Mouse (Mus musculus): Measurements from ENCODE around the gene Tldc2. TPM values are rescaled to one million over a fixed set of nuclear protein-coding genes. Genes with fewer than 3 reads are reported as not detected.

Gene Tldc2
- total RNA-seq, 2 experiments from 2014 or later = not detected

DNA sequence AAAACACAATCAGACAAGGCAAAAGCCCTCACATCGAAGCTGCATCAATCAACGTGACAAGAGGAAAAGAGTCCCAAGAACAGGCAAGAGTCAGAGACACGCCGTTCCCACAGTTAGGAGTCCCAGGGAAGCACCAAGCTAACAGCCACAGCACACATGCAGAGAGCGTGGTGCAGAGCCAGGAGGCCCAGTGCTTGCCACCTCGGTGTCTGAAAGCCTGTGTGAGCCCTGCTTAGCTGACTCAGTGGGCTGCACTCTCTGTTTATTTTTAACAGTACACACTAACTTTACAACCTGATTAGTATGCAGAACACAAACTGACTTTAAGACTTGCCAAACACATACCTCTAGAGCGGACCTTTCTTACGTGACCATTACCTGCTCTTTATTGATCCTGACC lies 17.6 kb downstream of the Tldc2 start:
- intact Hi-C loops (cut with DNase I) = no loop called here
- DNase-seq (ENCODE audit: low spot score) = no peak

DNA sequence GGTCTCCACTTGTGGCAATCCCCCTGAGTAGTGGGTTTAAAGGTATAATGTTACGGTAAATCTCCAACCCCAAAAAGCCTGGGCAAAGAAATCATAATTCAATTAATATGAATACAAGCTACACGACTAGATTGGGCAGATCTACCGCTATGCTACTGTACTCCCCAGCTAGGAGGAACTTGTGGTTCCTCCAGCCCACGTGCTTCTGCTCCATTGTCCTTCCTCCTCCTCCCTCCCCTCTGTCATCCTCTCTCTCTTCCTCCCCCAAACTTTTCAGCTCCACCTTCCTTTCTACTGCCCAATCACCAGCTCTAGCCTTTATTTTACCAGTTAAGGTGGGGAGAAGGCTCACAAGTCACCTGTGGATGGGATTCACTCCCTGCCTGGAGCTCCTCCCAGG lies 21.4 kb downstream of the Tldc2 start:
- DNase-seq (ENCODE audit: low spot score) = no peak
- intact Hi-C loops (cut with DNase I) = no loop called here

DNA sequence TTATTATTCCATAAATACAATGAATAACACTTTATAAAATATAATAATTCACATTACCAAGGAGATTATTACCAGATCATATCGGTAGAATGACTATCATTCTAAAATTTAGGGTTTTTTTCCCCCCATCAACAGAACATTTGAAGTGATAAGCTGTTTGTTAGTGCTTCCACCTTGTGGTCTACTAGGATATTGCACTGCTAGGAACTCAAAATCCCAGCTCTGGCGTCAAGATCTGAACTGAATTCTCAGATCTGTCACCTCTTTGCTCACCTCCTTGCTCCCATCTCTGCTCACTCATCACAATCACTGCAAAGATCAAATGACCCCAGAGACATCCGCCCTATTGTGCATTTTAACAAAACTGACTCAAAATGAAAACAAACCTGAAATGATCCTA lies 30.1 kb downstream of the Tldc2 start:
- intact Hi-C loops (cut with DNase I) = no loop called here
- DNase-seq (ENCODE audit: low spot score) = no peak

DNA sequence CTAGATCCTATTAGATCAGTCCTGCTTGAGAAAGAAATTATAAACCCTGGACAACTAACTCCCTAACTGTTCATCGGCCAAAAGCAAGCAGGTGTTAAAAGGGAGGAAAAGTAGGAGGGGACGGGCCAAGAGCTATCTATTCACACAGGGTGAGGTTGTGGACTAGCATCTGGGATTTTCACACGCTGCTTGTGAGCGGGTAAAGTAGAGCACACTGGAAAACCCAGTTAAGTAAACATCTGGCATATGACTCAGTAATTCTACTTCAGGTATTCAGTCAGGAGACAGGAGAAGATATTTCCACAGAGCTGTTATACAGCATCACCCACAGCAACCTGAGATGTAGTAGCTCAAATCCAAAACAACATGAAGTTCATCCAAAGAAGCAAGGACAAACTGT lies 31.7 kb downstream of the Tldc2 start:
- no peak for DNase-seq (ENCODE audit: low spot score)
- intact Hi-C loops (cut with DNase I) = no loop called here

DNA sequence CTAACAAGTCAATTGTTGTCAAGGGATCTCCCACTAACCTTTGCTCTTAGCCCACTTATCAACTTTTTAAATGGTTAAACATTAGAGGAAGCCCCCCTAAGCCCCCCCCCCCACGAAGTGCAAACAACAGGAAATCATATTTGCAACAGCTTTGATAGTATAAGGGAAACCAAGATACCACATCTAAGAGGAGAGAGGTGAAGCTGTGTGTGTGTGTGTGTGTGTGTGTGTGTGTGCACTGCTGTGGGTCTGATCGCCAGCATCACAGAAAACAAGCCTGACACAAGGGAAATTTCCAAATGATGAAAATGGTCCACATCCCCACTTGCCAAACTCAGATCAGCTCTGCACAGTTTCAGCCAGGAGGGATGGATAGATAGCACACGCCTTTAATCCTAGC lies 32.2 kb downstream of the Tldc2 start:
- no peak for DNase-seq (ENCODE audit: low spot score)
- intact Hi-C loops (cut with DNase I) = no loop called here

DNA sequence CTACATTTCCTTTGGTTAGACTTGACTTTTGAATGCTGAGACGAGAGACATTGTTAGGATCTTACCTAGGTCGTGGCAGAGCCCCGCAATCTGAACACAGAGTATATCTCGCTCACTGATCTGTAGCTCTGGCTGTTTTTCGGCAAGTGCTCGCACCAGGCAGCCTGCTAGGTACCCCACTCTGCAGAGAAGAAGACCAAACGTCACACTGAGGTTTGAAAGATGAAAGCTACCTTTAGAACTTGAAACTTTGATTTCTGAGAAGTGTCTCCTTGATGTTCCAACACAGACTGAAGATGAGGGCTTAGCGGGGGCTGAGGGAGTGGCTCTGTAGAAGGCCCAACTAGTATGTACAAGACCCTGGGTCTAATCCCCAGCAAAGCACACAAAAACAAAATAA lies 34.9 kb downstream of the Tldc2 start:
- intact Hi-C loops (cut with DNase I) = no loop called here
- DNase-seq (ENCODE audit: low spot score) = no peak

DNA sequence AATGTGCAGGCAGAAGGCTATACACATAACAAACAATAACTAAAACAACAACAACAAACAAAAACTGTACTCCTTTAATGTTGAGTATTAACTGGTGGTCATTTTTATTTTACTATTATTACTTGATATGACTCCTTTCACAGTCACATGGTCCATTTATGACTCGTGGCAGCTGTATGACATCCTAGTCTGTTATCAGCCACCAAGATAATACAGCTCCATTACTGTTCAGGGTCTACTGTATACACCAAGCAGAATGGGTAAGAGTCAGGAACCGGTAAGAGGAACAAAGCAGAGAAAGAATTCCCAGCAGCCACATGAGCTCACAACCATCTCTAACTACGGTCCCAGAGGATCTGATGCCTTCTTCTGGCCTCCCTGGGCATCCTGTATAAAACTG lies 38.4 kb downstream of the Tldc2 start:
- no peak for DNase-seq (ENCODE audit: low spot score)
- intact Hi-C loops (cut with DNase I) = no loop called here

DNA sequence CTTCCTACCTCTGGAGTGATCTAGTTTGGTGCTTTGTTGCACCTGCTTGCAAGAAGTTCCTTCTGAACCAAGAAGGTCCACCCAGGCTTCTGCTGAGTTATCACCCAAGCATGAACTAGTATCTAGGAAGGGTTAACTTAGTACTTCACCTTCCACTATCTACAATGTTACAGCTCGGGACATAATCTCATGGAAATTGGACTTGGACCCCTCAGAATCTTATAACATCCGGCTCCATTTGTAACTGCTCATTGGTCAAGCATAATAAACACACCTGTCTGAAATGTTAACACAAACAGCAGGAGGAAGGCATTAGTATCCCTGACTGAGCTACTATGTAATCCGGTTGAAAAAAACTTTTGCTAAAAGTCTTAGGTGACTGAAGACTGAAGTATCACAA lies 40.5 kb downstream of the Tldc2 start:
- intact Hi-C loops (cut with DNase I) = no loop called here
- no peak for DNase-seq (ENCODE audit: low spot score)

DNA sequence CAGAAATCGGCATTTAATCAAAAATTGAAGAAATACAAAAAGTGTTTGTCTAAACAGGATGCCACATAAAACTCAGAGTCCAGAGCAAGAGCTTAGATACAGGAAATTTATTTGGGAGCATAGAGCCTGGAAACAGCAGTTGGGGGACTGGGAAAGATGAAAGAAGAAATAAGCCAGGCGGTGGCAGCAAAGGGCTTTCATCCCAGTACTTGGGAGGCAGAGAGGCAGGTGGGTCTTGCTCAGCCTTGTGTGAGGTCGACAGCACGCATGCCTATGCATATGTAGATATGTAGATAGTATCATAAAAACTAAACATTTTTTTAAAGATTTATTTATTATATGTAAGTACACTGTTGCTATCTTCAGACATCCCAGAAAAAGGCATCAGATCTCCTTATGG lies 41.2 kb downstream of the Tldc2 start:
- intact Hi-C loops (cut with DNase I) = no loop called here
- DNase-seq (ENCODE audit: low spot score) = no peak

DNA sequence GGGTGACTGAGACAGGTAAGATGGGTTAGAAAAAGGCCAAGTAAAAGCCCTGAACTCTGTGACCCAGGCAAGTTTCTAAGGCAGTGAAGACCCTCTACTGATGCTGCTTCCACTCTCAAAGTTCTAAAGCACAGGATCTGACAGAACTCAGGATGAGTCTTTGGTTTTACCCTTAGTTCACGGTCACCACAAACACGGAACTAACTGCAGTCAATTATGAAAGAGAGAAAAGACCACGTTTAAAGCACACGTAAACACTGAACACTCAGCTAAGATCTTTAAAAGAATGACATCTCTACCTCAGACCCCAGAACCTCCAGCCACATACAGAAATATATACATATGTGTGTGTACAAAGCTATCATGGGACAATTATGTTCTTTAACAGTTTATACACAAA lies 42.2 kb downstream of the Tldc2 start:
- intact Hi-C loops (cut with DNase I) = no loop called here
- no peak for DNase-seq (ENCODE audit: low spot score)

DNA sequence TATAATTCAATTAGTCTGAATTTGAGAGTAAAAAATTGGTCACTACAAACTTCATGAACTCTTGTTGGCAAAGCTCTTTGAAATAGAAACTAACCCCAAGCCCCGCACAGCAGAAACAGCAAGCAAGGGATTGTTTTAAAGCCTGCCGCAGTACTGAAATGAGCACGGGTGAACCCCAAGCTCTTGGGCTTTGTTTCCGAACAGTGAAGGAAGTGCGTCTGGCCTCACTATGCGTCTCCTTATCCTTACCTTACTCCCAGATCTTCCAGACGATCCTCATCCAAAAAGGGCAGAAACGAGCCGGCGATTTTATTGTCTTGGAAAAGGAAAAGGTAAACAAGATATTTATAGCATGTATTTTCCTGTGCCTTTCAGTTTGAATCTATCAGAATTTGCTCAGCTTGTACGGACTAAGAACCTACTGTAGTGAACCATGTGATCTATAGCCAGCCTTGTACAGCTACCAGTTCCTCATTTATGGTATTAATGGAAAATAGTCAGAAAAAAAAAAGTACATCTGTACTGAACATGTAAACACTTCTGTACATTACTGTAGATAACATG lies 42.8 kb downstream of the Tldc2 start:
- DNase-seq (ENCODE audit: low spot score) = no peak
- intact Hi-C loops (cut with DNase I) = no loop called here

DNA sequence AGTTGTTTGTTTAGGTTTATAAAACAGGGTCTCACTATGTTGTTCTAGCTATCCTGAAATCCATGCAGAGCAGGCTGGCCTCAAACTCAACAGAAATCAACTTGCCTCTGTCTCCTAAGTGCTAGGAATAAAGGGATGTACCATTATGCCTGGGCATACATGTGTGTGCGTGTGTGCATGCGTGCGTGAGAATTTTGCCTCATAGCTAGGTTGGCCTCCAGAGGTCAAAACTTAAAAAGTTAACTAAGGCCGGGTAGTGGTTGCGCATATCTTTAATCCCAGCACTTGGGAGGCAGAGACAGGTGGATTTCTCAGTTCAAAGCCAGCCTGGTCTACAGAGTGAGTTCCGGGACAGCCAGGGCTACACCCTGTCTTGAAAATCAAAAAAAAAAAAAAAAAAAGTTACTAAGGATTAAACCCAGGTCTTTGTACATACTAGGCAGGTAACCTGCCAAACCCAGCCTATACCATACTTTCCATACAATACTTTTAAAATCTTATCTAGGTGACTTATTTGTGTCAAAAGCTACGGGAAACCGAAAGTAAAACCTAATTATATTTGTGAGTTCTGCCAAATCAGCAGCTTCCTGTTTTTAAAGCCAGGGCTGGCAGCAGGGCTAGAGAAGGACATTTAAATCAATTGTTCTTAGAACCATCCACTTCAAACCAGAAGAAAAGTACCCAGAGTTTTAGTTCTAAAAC lies 44.1 kb downstream of the Tldc2 start:
- intact Hi-C loops (cut with DNase I) = no loop called here
- no peak for DNase-seq (ENCODE audit: low spot score)

DNA sequence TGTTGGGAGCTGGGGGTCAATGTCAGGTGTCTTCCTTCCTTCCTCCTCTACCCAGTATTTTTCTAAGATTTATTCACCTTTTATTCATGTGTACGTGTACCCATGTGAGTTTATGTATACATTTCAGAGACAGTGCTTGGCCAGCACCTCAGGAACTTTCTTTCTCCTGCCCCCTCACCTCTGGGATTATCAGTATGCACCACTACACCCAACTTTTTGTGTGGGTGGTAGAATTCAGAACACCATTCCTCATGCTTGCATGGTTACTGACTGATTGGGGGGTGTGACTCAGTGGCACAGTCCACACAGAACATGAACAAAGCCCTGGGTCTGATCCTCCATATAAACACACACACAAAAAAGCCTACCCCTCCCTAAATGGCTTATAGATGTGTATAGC lies 45.2 kb downstream of the Tldc2 start:
- no peak for DNase-seq (ENCODE audit: low spot score)
- intact Hi-C loops (cut with DNase I) = loop anchor here (2.0 kb wide), 1 partner anchor 69 kb away; no protein-coding TSS in a partner anchor

DNA sequence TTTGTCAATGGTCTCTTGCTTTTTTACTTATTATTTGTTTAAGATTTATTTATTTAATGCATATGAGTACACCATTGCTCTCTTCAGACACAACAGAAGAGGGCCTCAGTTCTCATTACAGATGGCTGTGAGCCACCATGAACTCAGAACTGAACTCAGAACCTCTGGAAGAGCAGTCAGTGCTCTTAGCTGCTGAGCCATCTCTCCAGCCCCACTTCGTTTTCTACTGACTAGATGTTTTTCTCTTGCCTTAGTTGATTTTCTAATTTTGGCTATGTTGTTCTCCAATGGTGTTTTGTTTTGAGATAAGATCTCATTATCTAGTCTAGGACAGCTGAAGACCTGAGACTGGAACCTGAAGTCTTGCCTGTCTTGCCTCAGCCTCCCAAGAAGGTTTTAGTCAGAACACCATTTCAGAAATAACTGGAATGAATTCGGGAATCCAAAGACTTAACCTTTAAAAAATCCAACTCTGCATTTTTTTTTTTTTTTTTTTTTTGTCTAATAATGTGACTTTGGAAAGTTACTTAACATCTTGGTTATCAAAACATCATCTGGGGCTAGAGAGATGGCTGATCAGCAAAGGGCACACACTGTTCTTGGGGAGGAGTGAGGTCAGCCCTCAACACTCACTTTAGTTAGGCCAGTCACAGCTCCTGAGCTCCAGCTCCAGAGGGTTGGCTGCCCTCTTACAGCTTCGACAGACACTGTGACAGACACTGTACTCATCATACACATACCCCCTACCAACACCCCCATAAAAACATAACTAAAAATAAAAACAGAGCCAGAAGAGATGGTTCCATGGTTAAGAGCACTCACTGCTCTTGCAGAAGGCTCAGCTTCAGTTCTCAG lies 46.1 kb downstream of the Tldc2 start:
- DNase-seq (ENCODE audit: low spot score) = no peak

DNA sequence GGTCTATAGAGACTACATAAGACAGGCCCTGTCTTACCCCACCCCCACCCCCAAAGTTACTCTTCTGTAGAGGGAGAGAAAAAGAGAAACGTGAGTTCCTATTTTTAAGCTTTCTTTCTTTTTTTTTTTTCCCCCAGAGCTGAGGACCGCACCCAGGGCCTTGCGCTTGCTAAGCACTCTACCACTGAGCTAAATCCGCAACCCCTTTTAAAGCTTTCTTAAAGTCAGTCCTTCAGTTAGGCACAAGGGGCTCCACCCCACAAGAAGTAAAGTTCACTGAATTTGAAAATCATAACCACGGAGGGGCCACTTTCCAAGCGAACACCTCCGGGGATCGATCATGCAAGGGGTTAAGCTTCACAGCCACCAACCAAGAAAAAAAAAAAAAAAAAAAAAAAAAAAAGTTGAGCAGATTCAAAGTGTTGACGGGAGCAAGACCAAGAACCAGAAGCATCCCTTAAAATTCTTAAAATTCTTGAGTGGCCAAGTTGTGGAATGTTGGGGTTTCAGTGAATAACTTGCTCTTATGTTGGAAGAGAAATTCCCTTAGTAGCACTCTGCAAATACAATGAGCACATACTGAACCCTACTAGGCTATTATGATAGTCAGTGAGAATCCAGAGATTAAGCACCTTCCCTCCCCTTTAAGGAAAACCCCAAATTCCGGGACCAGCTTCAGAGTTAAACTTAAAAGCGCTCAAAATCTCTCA lies 47.1 kb downstream of the Tldc2 start:
- DNase-seq (ENCODE audit: low spot score) = no peak
- intact Hi-C loops (cut with DNase I) = loop anchor here (2.0 kb wide), 1 partner anchor 67 kb away; no protein-coding TSS in a partner anchor

More for the DNA sequence above, 46.1 kb downstream of the Tldc2 start:
- intact Hi-C loops (cut with DNase I) = loop anchor here (2.0 kb wide), 1 partner anchor 68 kb away; no protein-coding TSS in a partner anchor

DNA sequence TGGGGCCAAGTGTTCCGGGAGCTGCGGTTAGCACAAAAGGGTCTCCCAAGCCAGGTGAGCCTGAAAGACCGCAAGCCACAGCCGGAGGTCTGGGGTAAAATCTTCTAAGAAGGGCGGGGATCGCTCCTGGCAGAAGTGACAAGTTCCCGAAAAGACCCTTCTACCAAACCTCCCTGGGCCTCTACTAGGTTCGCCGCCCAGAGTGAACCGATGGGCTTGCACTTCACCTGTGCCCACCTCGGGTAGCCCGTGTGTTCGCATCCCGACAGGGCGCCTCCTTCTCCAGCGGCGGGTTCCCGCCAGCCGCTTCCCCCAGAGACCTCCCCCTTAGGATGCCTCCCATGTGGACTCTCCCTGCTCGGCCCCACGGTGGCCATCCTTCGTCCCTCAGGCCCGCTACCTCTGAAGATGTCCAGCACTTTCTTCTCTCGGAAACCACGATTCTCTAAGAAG lies 47.6 kb downstream of the Tldc2 start:
- no peak for DNase-seq (ENCODE audit: low spot score)
- intact Hi-C loops (cut with DNase I) = no loop called here

DNA sequence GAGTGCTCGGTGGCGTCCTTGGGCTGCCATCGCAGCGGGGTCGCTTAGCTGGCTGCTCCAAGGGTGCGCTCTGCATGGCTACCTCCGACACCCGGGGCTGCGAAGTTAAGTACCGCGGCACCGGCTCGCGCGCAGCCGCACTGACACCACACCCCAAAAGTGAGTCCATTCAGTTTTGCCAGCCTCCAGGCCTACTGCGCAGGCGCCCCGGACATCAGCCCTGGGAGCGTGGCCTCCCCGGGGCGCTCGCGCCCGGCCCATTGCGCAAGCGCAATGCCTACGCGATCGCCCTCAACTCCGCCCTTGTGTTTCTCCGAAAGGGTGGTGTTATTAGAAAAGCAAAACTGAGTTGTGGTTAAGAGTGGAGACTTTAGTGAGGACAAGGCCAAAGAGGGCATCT lies 48.2 kb downstream of the Tldc2 start, which contains the start of gene Samhd1:
TSS of gene Samhd1 (minus strand) at position 252 of the 400 bp plus-strand sequence.
- DNase-seq (ENCODE audit: low spot score) = peak; percentile 94
- intact Hi-C loops (cut with DNase I) = no loop called here

DNA sequence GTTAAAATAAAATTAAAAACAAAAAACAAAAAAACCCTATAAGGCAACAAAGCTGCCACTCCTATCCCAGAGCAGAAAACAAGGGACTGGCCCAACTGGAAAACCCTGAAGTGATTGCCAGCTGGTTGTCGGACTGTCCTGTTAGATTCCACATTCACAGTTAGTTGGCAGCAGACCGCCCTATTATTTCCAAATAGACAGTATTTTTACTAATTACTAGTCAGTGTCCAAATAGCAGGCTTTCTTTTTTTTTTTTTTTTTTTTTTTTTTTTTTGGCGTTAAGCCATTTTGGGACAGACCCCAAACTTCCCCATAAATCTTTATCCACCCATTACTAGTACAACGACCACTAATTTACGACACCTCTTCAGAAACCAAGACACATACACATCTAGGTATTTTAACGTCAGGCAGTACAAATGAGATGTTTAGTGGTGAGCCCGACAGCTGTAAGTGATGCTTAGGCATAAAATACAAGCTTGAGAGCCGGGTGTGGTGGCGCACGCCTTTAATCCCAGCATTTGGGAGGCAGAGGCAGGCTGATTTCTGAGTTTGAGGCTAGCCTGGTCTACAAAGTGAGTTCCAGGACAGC lies 48.8 kb downstream of the Tldc2 start:
- no peak for DNase-seq (ENCODE audit: low spot score)

DNA sequence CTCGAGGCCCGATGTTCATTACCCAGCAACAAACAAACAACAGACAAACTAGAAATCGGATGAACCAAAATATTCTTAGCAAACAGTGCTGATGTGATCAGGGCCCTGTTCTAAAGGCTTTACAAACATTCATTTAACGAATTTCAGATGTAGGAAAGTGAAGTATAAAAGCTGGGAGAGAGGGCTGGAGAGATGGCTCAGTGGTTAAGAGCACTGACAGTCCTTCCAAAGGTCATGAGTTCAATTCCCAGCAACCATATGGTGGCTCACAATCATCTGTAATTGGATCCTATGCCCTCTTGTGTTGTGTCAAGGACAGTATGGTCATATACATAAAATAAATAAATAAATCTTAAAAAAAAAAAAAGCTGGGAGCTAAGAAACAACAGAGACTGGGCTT lies 49.3 kb downstream of the Tldc2 start:
- intact Hi-C loops (cut with DNase I) = no loop called here
- no peak for DNase-seq (ENCODE audit: low spot score)

More for the DNA sequence above, 48.8 kb downstream of the Tldc2 start:
- intact Hi-C loops (cut with DNase I) = no loop called here

DNA sequence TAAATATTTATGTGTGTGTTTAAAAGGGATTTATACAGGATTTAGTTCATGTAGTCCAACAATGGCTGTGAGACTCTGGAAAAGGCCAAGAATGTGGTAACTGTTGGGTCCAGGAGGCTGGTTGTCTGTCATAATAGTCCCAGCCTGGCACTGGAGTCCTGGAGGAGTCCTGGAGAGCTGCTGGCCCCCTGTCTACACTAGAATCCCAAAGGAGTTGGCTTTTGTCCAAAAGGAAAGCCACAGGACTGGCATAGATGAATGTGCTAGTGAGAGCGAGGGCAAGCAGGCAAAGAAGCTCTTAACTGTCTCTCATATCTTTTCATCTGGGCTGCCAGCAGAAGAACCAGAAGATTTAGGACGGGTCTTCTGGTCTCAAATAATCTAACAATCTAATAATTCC lies 49.8 kb downstream of the Tldc2 start:
- no peak for DNase-seq (ENCODE audit: low spot score)
- intact Hi-C loops (cut with DNase I) = no loop called here

Measured in heart, postnatal 25 days (tissue).